Mouse (Mus musculus) ovary, postnatal 14 days (tissue): ENCODE measurements around the gene Tspan11.

Experiments used
- DNase-seq: peaks from one replicate; pipeline ENCODE4 v3.0.0; 2022; ENCODE audit warnings: low spot score

Tspan11 gene

DNA sequence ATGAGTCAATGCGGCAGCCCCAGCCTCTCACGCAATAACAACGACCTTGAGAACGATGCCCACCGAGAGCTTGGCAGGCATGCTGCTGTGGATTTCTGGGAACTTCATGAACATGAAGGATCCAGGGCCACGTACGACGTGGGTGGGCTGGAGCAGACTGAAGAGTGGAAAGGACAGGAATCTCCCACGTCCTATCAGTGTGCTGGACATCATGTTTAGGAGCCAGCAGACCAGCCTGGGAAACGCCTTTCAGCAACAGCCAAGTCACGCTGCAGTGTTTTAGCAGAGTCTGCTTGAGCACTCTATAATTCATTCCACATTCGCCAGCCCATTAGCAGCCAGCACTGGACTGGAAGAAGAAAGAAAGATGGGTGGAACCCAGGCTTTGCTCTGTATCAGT is 10.4 kb upstream of the Tspan11 start:
- DNase-seq = no peak

GRCm38 (mm10) chr6:127879472-127879871 is 7.9 kb upstream of the Tspan11 start:
- no peak for DNase-seq

GRCm38 (mm10) chr6:127886916-127887315 is 473 bp upstream of the Tspan11 start:
- no peak for DNase-seq

- DNase-seq = no peak
These were observed 1.2 kb downstream of the Tspan11 start for GRCm38 (mm10) chr6:127888581-127888980.

GRCm38 (mm10) chr6:127893611-127894010 is 6.2 kb downstream of the Tspan11 start:
- no peak for DNase-seq

DNA sequence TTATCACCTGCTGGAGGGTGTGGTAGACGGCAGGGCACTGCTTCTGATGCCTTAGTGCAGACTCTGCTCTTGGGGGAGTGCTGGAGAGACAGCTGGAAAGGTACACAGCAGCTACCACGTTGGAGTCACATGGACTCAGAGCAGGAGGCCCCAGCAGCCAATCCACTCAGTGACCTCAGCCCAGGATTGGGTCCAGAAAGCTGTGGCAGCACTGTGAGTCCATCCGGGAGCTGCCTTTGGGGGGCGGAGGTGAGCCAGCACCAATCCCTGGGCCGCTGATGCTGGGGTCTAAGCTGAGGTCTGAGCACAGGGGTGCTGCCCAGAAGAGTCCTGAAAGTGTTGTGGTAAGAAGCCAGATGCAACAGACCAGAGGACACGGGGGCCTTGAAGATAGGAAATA is 7.6 kb downstream of the Tspan11 start:
- DNase-seq = no peak

- DNase-seq = no peak
These were observed 9.0 kb downstream of the Tspan11 start for GRCm38 (mm10) chr6:127896425-127896824.

DNA sequence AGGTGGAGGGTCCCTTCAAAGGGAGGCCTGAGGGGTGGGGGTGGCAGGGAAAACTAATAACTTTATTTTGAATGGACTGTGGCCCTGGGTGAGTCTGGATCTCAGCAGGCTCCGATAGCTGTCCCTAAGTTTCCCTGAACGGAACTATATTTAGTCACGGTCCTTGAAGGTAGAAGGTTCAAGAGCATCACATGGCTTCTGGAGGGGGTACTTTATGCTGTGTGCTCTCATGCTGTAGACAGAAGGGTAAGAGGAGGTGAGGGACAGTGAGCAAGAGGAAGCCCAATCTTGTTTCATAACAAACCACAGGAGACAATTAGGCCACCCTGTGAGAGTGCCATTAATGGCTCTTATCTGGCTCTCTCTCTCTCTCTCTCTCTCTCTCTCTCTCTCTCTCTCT is 10.0 kb downstream of the Tspan11 start:
- no peak for DNase-seq

GRCm38 (mm10) chr6:127900062-127900461 is 12.7 kb downstream of the Tspan11 start:
- DNase-seq = no peak

- no peak for DNase-seq
These were observed 13.9 kb downstream of the Tspan11 start for GRCm38 (mm10) chr6:127901261-127901660.

DNA sequence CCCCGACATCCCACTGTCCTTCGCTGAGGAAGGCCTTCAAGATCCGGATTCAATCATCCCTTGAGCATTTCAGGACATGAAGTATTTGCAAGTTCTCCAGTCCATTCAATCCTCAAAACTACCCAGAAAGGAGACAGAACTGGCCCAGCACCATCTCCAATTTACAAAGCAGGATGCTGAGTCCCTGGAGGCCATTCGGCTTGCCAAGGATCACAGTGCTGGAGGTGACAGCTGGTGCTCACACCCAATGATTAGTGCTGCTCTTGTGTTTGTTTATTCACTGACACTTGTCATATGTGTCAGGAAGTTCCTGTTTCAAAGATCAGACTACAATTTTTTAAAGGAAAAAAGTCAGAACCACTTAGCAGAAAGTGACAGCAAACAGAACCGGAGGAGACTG is 14.3 kb downstream of the Tspan11 start:
- DNase-seq = no peak

DNA sequence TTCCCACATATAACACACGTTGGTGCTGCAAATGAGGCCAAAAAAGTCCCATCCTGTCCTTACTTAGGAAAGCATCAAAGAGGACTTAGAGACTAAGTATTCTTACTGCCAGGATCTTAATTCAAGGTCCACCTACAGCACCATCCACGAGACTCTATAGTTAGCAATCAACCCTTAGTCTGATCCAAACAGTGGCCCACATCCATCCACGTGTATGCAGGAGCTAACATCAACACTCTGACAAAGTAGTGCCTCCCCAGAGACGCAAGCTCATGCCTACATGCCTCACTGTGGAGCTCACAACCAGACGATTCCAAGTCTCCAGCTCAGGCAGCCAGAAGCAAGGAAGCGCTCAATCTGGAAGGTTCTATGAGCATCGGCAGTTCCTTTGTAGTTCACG is 15.2 kb downstream of the Tspan11 start:
- no peak for DNase-seq

DNA sequence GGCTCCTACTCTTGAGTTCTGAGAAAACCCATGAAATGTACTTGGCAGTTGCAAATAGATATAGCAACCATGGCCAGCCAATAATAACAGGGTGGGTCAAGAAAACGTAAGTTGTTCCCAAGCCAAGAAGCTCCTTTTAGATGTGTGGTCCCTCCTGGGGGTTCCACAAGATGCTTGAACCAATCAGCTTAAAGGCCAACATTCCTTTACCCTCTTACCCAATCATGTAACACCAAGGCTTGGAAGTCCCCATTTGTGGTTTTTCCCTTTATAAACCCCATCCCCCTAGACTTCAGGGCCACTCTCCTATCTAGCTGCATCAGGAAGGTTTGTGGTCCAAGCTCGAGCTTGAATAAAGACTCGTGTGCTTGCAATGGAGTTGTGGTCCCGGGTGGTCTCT is 23.2 kb downstream of the Tspan11 start:
- DNase-seq = no peak

DNA sequence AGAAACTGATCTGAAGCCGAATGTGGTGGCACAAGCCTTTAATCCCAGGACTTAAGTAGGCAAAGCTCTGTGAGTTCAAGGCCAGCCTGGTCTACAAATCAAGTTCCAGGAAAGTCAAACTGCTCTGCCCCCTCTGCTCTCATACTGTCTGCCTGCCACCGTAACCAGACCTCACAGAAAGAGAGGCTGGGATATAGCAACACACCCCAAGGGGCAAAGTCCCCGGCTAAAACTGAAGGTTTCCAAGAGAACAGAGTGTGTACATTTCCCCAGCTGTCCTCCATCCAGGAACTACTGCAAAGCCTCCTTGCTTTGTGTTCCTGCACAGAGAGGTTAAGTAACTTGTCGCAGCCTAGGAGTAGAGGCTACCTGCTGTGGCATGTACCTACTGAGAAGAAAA is 24.3 kb downstream of the Tspan11 start:
- no peak for DNase-seq

GRCm38 (mm10) chr6:127912938-127913337 is 25.5 kb downstream of the Tspan11 start:
- no peak for DNase-seq

GRCm38 (mm10) chr6:127916993-127917392 is 29.6 kb downstream of the Tspan11 start:
- no peak for DNase-seq

GRCm38 (mm10) chr6:127917712-127918111 is 30.3 kb downstream of the Tspan11 start:
- no peak for DNase-seq

- no peak for DNase-seq
These were observed 32.1 kb downstream of the Tspan11 start for GRCm38 (mm10) chr6:127919491-127919890.

DNA sequence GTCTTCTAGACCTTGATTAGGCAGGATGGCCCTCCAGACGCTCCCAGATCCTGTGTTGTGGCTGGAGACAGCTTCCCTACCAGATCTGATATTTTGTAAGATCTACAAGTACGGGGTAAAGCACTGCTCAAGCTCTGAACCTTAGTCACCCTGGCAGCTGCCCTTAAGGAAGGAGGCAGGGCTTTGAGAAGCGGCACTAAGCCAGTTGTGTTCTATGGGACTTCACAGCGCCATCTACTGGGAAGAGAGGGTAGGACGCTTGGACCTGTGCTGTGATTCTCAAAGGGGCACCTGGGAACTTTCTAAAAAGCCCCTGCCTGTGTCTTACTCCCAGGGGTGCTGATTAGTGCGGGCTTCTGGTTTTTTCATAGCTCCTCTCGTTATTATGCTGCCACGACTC is 33.3 kb downstream of the Tspan11 start:
- peak; percentile 76 for DNase-seq

GRCm38 (mm10) chr6:127921996-127922395 is 34.6 kb downstream of the Tspan11 start:
- no peak for DNase-seq

- DNase-seq = no peak
These were observed 35.9 kb downstream of the Tspan11 start for GRCm38 (mm10) chr6:127923296-127923695.

GRCm38 (mm10) chr6:127924750-127925149 is 37.4 kb downstream of the Tspan11 start:
- no peak for DNase-seq

DNA sequence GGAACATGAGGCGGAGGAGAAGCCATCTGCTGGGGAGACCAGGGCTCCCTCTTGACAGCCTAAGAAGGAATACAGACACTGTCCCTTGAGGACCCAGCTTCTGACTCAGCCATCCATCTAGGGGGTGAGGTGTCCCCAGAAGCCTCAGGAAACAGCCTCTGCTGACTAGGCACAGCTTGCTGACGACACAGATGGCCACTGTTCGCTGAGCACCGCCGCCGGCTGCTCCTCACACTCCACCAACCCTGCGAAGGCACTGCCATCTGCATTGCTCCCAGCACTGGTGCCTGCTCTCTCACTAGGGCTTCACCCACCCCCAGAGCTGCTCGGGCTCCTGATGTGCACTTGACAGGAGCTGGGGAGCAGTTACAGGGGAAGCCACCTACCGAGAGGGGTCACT is 38.5 kb downstream of the Tspan11 start:
- DNase-seq = no peak

DNA sequence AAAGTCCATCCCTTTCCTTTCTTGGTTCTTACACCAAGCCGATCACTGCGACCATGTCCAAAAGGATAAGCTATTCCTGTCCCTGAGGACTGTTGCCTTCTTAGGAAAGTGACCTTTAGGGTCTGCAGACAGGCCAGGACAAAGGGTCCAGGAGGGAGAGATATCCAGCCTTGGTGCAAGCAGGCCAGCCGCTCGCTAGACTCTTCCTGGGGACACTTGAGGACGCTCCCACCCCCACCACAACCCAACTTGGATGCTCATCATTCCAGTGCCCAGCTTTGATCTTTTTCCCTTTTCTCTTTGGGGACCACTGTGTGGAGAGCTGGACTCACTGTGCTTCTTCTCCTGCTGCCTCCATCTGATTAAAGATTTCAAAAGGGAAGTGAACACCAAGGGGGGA is 41.3 kb downstream of the Tspan11 start:
- DNase-seq = no peak

DNA sequence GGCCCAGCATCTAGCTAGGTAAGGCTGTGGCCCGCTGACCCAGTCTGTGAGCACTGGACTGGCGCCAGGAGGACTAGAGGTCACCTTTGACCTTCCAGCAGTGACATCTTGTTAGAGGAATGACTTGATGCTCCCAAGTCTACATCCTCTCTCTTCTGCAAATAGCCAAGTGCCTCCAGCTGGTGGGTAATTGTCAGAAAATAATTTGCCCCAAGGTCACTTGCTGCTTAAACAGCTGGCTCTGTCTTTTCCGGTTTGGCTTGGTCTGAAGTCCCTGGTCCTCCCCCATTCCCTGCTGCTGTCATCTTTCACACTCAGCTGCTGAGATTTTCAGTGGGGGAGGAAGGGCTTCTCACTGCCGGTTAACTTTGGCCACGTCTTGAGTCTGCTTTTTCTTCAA is 45.3 kb downstream of the Tspan11 start:
- no peak for DNase-seq
